Comparison of ENCODE assay signal across 28 mouse cellular contexts in the genomic region with DNA sequence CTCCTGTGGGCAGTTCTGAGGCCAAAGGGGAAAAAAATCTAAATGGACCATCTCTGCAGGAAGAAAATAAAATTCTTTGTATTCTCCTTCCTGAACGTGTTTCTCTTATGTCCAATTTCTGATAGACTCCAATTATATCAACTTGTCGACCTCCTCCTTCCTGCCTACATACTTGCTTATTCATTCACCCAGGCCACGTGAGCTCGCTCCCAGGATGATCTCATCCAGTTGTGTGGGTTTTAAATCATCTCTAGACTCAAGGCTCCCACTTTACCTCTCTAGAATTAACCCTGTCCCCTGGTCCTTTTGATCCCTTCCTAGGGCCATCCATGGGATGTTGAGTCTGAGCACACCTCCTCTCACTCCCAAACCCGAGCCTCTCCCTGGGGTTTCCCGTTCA.
DNase-seq lines count a peak whose midpoint lies in the region; ATAC-seq and TF ChIP-seq lines count a peak whose summit lies in the region.
"Had no signal": no experiment of that assay in that cellular context is flagged by ENCODE, and none has a peak within 500 bp of the region (broad histone marks: within the 10 kb centered on the region; RNA-seq: fewer than 3 reads in every experiment).

No protein-coding gene starts in this region.

- peaks cover 3% of the 10 kb centered on the region for H3K9me3 ChIP-seq in midbrain, embryonic 11.5 days (ENCODE audit: control insufficient read depth, low read length)
- 0 out of 2 replicates have a peak, but pooled peaks cover 2% of the 10 kb centered on the region for H3K9me3 ChIP-seq in midbrain, embryonic 13.5 days
- H3K9me3 ChIP-seq: forebrain, embryonic 15.5 days; heart, embryonic 10.5 days had no signal

- ATAC-seq in midbrain, embryonic 11.5 days (ENCODE audit: low FRiP score) = no peak
- ATAC-seq in midbrain, embryonic 13.5 days = no peak
- ATAC-seq: CD4-positive, CD25-positive, alpha-beta regulatory T cell, adult 4 months; forebrain, embryonic 15.5 days; hindbrain, postnatal 0 days; inflammation-experienced regulatory T-cells, adult 6 months; intestine, embryonic 16.5 days had no signal

- H3K4me2 ChIP-seq in midbrain, embryonic 11.5 days = no peak overlapping the region
- no peak overlapping the region for H3K4me2 ChIP-seq in midbrain, embryonic 13.5 days (replicated peaks)
- no peak overlapping the region for H3K4me2 ChIP-seq in myocyte (ENCODE audit: low read depth)
- H3K4me2 ChIP-seq: embryonic facial prominence, embryonic 13.5 days; forebrain, embryonic 12.5 days; forebrain, embryonic 15.5 days; heart, embryonic 13.5 days; hindbrain, embryonic 14.5 days had no signal

- H3ac ChIP-seq in myocyte (ENCODE audit: control insufficient read depth, insufficient read length) = no peak overlapping the region

- WGBS in midbrain, embryonic 11.5 days = 85% methylated on average over 6 of the region's 6 CpGs
- 92% methylated on average over 6 of the region's 6 CpGs for WGBS in midbrain, embryonic 13.5 days

- peak; percentile 8 for DNase-seq in adrenal gland, adult 2 months
- DNase-seq in adrenal gland, postnatal 4 days (ENCODE audit: low spot score in 2 of 2) = no peak
- DNase-seq in midbrain, embryonic 11.5 days (ENCODE audit: low spot score, missing footprints) = peak; percentile 45
- DNase-seq in embryo, embryonic 9.5 days (ENCODE audit: extremely low spot score) = no peak
- DNase-seq: B cell, adult 2 months; cerebellum, adult 11 months; cerebellum, adult 2 months; cerebellum, adult 9-11 months; cerebellum, postnatal 25 days; gastrocnemius, postnatal 36 days; heart, adult 2 months; heart, postnatal 14 days; heart, postnatal 4 days; kidney, adult 18-20 months had no signal

- H3K79me2 ChIP-seq in myocyte (ENCODE audit: control insufficient read depth, insufficient read depth) = no peaks in the 10 kb centered on the region

- no peak overlapping the region for H3K9ac ChIP-seq in midbrain, embryonic 11.5 days (ENCODE audit: low read length)
- H3K9ac ChIP-seq in midbrain, embryonic 13.5 days (replicated peaks) = no peak overlapping the region
- H3K9ac ChIP-seq: embryonic facial prominence, embryonic 13.5 days; forebrain, embryonic 12.5 days; forebrain, embryonic 15.5 days; heart, embryonic 13.5 days; hindbrain, embryonic 14.5 days had no signal

- no peak for TF ChIP-seq POLR2A in myocyte (IDR thresholded peaks at IDR 0.05; ENCODE audit: insufficient read length, low read depth)

- no peaks in the 10 kb centered on the region for H3K36me3 ChIP-seq in midbrain, embryonic 11.5 days (ENCODE audit: control insufficient read depth, insufficient read depth, low read length)
- H3K36me3 ChIP-seq in midbrain, embryonic 13.5 days = 0 out of 2 replicates have a peak, but pooled peaks cover 2% of the 10 kb centered on the region
- no peaks in the 10 kb centered on the region for H3K36me3 ChIP-seq in myocyte (ENCODE audit: control insufficient read depth, insufficient read depth)
- H3K36me3 ChIP-seq: forebrain, embryonic 15.5 days; heart, embryonic 13.5 days had no signal

- H3K27ac ChIP-seq in midbrain, embryonic 11.5 days (ENCODE audit: low read depth, low read length) = no peak overlapping the region
- H3K27ac ChIP-seq in midbrain, embryonic 13.5 days = no peak overlapping the region
- H3K27ac ChIP-seq: embryonic facial prominence, embryonic 10.5 days; embryonic facial prominence, embryonic 13.5 days; forebrain, embryonic 12.5 days; forebrain, embryonic 15.5 days; heart, adult 2 months; heart, embryonic 10.5 days; heart, embryonic 13.5 days; hindbrain, embryonic 14.5 days; hindbrain, postnatal 0 days had no signal

- no peak overlapping the region for H3K4me3 ChIP-seq in midbrain, embryonic 11.5 days (ENCODE audit: low read depth, low read length)
- H3K4me3 ChIP-seq in midbrain, embryonic 13.5 days (replicated peaks) = no peak overlapping the region
- H3K4me3 ChIP-seq in myocyte = no peak overlapping the region
- H3K4me3 ChIP-seq: embryonic facial prominence, embryonic 10.5 days; embryonic facial prominence, embryonic 13.5 days; erythroblast, embryonic 14.5 days; forebrain, embryonic 12.5 days; forebrain, embryonic 15.5 days; heart, adult 2 months; heart, embryonic 10.5 days; heart, embryonic 13.5 days had no signal

- no peaks in the 10 kb centered on the region for H3K4me1 ChIP-seq in midbrain, embryonic 11.5 days (ENCODE audit: control insufficient read depth, insufficient read depth, low read length)
- H3K4me1 ChIP-seq in midbrain, embryonic 13.5 days (replicated peaks) = no peaks in the 10 kb centered on the region
- H3K4me1 ChIP-seq: embryonic facial prominence, embryonic 10.5 days; embryonic facial prominence, embryonic 13.5 days; forebrain, embryonic 12.5 days had no signal

- no peaks in the 10 kb centered on the region for H3K27me3 ChIP-seq in midbrain, embryonic 11.5 days (ENCODE audit: control insufficient read depth, insufficient read depth, low read length)
- H3K27me3 ChIP-seq in midbrain, embryonic 13.5 days = no peaks in the 10 kb centered on the region
- no peaks in the 10 kb centered on the region for H3K27me3 ChIP-seq in myocyte (ENCODE audit: control insufficient read depth, insufficient read depth, insufficient read length)
- H3K27me3 ChIP-seq: embryonic facial prominence, embryonic 13.5 days; forebrain, embryonic 12.5 days; forebrain, embryonic 15.5 days; heart, embryonic 13.5 days had no signal

TF ChIP-seq in myocyte, 11 proteins besides CTCF, POLR2A, EP300 and RAD21:
- peak; percentile 66 for TF ChIP-seq USF1 (IDR thresholded peaks at IDR 0.05; ENCODE audit: low read depth)
- no peak for TF ChIP-seq CEBPB (IDR thresholded peaks at IDR 0.05; ENCODE audit: insufficient read depth, poor library complexity, severe bottlenecking)
- no peak for TF ChIP-seq REST (IDR thresholded peaks at IDR 0.05; ENCODE audit: insufficient read depth, insufficient read length)
- no peak for TF ChIP-seq POLR2AphosphoS2 (IDR thresholded peaks at IDR 0.05; ENCODE audit: insufficient read length, low read depth)

Comparison
In these comparisons a context has a peak if more than half of its experiments do, and no peak if none do; other contexts are left out.
1. DNase-seq: peak in adrenal gland, adult 2 months (single experiment) and midbrain, embryonic 11.5 days (single experiment); none in adrenal gland, postnatal 4 days (0 of 2) and embryo, embryonic 9.5 days (single experiment).